Mouse (Mus musculus): ENCODE measurements around the gene Smco4. TPM values are rescaled to one million over a fixed set of nuclear protein-coding genes. Genes with fewer than 3 reads are reported as not detected.

Gene Smco4
- polyA plus RNA-seq, 1 experiment from 2014 or later: 1.4 TPM

DNA sequence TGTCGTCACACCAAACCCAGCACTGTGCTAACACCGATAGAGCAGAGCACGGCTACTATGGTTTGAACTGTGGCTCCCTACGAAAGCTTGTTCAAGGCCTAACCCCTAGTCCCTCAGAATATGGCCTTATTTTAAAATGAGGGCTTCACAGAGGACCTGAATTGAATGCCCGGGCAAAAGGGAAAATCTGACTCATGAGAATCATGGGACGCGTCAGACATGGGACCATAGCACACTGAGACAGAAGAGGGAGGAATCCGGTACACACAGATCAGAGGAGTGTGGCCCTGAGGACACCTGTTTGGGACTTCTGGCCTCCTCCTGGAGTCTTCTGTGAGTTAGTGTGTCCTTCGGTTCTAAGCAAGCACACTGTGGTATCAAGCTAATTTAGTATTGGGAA lies 85.7 kb downstream of the Smco4 start:
- ATAC-seq (ENCODE audit: low FRiP score, low TSS enrichment) (no peak), DNase-seq (ENCODE audit: low spot score) (peak; percentile 1)
- H3K27ac ChIP-seq (replicated peaks): no peak overlapping the region

DNA sequence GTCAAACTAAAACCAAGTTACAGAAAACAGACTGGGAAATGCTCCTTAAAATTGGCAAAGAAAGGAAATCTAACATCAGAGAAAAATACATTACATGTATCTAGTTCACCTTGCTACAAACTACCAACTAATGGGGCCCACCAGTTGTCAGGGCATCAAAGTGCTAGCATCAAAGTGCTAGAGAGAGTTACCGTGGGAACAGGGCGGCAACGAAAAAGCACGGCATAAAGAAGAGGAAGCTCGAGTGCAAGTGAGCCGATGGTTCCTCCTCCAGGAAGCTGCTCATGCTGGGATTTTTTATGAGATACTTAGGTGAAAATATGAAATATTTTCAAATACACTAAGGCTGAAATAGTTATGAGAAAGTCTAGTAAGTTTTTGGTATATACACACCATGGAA lies 86.9 kb downstream of the Smco4 start:
- H3K9ac ChIP-seq (ENCODE audit: low read length): no peak overlapping the region
- peak; percentile 2 for DNase-seq (ENCODE audit: low spot score)
- 66% methylated on average over 6 of the region's 6 CpGs for WGBS

More for the DNA sequence above, 85.7 kb downstream of the Smco4 start:
- Histone ChIP-seq H3K4me3 (ENCODE audit: low read depth, low read length) (no peak overlapping the region), H3K36me3 (ENCODE audit: control insufficient read depth, insufficient read depth, low read length) (no peaks in the 10 kb centered on the region), H3K27me3 (ENCODE audit: control insufficient read depth, insufficient read depth, low read length) (no peaks in the 10 kb centered on the region), H3K4me1 (replicated peaks; ENCODE audit: control insufficient read depth, insufficient read depth) (no peaks in the 10 kb centered on the region), H3K9me3 (ENCODE audit: control insufficient read depth, low read length) (no peaks in the 10 kb centered on the region), H3K4me2 (replicated peaks; ENCODE audit: low read depth) (no peak overlapping the region), H3K9ac (ENCODE audit: low read length) (no peak overlapping the region)
- WGBS: 86% methylated on average over 9 of the region's 9 CpGs
- no peak for TF ChIP-seq EP300 (optimal IDR thresholded peaks at IDR 0.05)
- TF ChIP-seq CTCF (IDR thresholded peaks at IDR 0.05; ENCODE audit: low read depth): no peak

DNA sequence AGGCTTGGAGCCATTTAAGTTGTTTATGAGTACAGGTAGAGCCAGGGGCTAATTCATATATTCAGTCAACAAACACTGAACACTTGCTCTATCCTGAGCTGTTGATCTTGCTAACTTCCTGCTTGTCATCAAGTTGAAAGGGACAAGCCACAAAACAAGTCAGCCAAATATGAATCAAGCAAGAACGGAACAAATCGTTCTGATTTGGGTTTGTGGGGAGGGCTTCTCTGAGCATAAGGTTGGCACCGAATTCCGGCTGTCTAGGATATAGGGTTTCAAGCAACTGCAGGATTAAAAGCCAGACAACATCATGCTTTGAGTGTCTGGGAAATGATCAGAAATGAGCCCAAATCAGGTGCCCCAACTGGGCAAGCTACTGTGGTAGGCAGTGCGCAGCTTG lies 88.8 kb downstream of the Smco4 start:
- ATAC-seq (ENCODE audit: low FRiP score, low TSS enrichment): no peak
- TF ChIP-seq EP300 (optimal IDR thresholded peaks at IDR 0.05): no peak
- TF ChIP-seq CTCF (IDR thresholded peaks at IDR 0.05; ENCODE audit: low read depth): no peak
- H3K4me2 ChIP-seq (replicated peaks; ENCODE audit: low read depth): no peak overlapping the region
- H3K36me3 ChIP-seq (ENCODE audit: control insufficient read depth, insufficient read depth, low read length): no peaks in the 10 kb centered on the region
- DNase-seq (ENCODE audit: low spot score): no peak
- H3K4me3 ChIP-seq (ENCODE audit: low read depth, low read length): no peak overlapping the region
- 87% methylated on average over 5 of the region's 5 CpGs for WGBS
- H3K9me3 ChIP-seq (ENCODE audit: control insufficient read depth, low read length): no peaks in the 10 kb centered on the region
- no peak overlapping the region for H3K9ac ChIP-seq (ENCODE audit: low read length)
- H3K27me3 ChIP-seq (ENCODE audit: control insufficient read depth, insufficient read depth, low read length): no peaks in the 10 kb centered on the region
- no peaks in the 10 kb centered on the region for H3K4me1 ChIP-seq (replicated peaks; ENCODE audit: control insufficient read depth, insufficient read depth)
- H3K27ac ChIP-seq (replicated peaks): no peak overlapping the region

More for the DNA sequence above, 86.9 kb downstream of the Smco4 start:
- TF ChIP-seq EP300 (optimal IDR thresholded peaks at IDR 0.05): no peak
- no peaks in the 10 kb centered on the region for H3K36me3 ChIP-seq (ENCODE audit: control insufficient read depth, insufficient read depth, low read length)
- no peak overlapping the region for H3K27ac ChIP-seq (replicated peaks)
- no peaks in the 10 kb centered on the region for H3K27me3 ChIP-seq (ENCODE audit: control insufficient read depth, insufficient read depth, low read length)
- H3K4me2 ChIP-seq (replicated peaks; ENCODE audit: low read depth): no peak overlapping the region
- H3K4me3 ChIP-seq (ENCODE audit: low read depth, low read length): no peak overlapping the region
- H3K9me3 ChIP-seq (ENCODE audit: control insufficient read depth, low read length): no peaks in the 10 kb centered on the region
- ATAC-seq (ENCODE audit: low FRiP score, low TSS enrichment): no peak
- no peaks in the 10 kb centered on the region for H3K4me1 ChIP-seq (replicated peaks; ENCODE audit: control insufficient read depth, insufficient read depth)

DNA sequence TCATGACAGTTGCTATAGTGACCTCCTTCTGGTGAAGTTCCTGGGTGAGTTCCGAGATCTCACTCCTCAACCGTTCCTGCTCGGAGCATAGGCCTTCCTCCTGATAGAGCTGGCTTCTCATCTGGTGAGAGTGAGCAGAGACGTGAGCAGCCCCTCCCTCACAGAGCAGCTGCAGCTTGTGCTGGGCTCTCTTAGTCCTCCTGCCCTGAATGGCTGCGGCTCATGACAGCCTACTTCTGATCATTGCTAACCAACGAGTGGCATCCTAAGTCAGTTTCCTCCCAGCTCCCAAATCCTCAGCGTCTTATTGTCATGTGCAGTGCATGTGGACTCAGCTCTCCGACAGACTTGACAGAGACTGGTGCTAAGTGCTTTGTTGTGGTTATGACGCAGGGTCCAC lies 91.0 kb downstream of the Smco4 start:
- no peak overlapping the region for H3K9ac ChIP-seq (ENCODE audit: low read length)
- H3K9me3 ChIP-seq (ENCODE audit: control insufficient read depth, low read length): no peaks in the 10 kb centered on the region
- no peak overlapping the region for H3K4me2 ChIP-seq (replicated peaks; ENCODE audit: low read depth)
- no peaks in the 10 kb centered on the region for H3K27me3 ChIP-seq (ENCODE audit: control insufficient read depth, insufficient read depth, low read length)
- DNase-seq (ENCODE audit: low spot score) (no peak), ATAC-seq (ENCODE audit: low FRiP score, low TSS enrichment) (no peak)
- H3K27ac ChIP-seq (replicated peaks): no peak overlapping the region
- no peaks in the 10 kb centered on the region for H3K36me3 ChIP-seq (ENCODE audit: control insufficient read depth, insufficient read depth, low read length)
- no peaks in the 10 kb centered on the region for H3K4me1 ChIP-seq (replicated peaks; ENCODE audit: control insufficient read depth, insufficient read depth)
- WGBS: 74% methylated on average over 9 of the region's 9 CpGs
- no peak overlapping the region for H3K4me3 ChIP-seq (ENCODE audit: low read depth, low read length)
- TF ChIP-seq CTCF (IDR thresholded peaks at IDR 0.05; ENCODE audit: low read depth): no peak
- TF ChIP-seq EP300 (optimal IDR thresholded peaks at IDR 0.05): no peak

DNA sequence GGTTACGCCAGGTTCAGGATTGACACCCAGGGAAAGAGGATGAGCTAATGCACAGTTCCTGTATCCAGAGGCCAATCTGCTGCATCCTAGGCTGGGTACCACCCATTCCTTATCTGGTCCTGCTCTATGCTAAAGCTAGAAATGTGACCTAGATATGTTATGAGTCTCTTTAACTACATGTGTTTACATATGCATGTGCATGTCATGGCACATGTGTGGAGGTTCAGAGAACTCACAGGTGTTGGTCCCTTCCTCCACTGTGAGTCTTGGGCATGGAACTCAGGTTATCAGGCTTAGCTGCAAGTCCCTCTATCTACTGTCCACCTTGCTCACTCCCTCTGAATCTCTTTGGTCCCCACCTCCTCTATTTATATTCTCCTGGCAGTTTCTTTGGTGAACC lies 92.7 kb downstream of the Smco4 start:
- Histone ChIP-seq H3K9me3 (ENCODE audit: control insufficient read depth, low read length) (no peaks in the 10 kb centered on the region), H3K27me3 (ENCODE audit: control insufficient read depth, insufficient read depth, low read length) (no peaks in the 10 kb centered on the region), H3K4me3 (ENCODE audit: low read depth, low read length) (no peak overlapping the region), H3K27ac (replicated peaks) (no peak overlapping the region), H3K9ac (ENCODE audit: low read length) (no peak overlapping the region), H3K36me3 (ENCODE audit: control insufficient read depth, insufficient read depth, low read length) (no peaks in the 10 kb centered on the region), H3K4me1 (replicated peaks; ENCODE audit: control insufficient read depth, insufficient read depth) (no peaks in the 10 kb centered on the region), H3K4me2 (replicated peaks; ENCODE audit: low read depth) (no peak overlapping the region)
- ATAC-seq (ENCODE audit: low FRiP score, low TSS enrichment) (no peak), DNase-seq (ENCODE audit: low spot score) (peak; percentile 4)
- TF ChIP-seq EP300 (optimal IDR thresholded peaks at IDR 0.05): no peak
- no peak for TF ChIP-seq CTCF (IDR thresholded peaks at IDR 0.05; ENCODE audit: low read depth)
- 89% methylated on average over 1 of the region's 1 CpGs for WGBS

DNA sequence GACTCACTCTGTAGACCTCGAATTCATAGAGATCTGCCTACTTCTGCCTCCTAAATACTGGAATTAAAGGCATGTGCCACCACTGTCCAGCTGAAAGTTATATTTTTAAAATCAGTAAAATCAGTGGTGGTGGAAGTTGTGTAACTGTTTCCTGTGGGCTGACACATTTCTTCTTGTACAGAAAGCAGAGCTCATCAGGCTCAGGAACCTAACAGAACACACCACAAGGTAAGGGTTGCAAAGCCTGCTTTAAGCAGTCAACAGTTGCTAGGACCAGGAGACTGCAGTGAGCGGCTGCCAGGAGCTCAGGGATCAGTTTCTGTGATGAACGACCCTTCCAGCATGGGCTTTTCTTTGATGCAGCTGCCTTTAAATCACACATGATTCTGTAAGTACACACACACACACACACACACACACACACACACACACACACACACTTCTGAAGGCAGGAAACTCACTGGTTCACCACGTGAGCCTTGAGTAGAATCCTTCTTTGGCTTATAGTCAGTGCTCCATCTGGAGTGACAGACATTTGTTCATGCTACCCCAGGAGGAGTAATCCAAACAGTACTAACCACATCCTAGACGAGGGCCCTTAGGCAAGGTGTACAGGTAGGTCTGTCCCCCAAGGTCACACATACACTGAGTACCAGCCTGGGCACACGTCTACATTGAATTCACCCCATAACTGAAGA lies 94.1 kb downstream of the Smco4 start:
- no peaks in the 10 kb centered on the region for H3K4me1 ChIP-seq (replicated peaks; ENCODE audit: control insufficient read depth, insufficient read depth)
- H3K4me3 ChIP-seq (ENCODE audit: low read depth, low read length): no peak overlapping the region
- DNase-seq (ENCODE audit: low spot score): peak; percentile 10
- TF ChIP-seq CTCF (IDR thresholded peaks at IDR 0.05; ENCODE audit: low read depth) (no peak), EP300 (optimal IDR thresholded peaks at IDR 0.05) (no peak)
- H3K36me3 ChIP-seq (ENCODE audit: control insufficient read depth, insufficient read depth, low read length): no peaks in the 10 kb centered on the region
- H3K9ac ChIP-seq (ENCODE audit: low read length): no peak overlapping the region
- 44% methylated on average over 6 of the region's 6 CpGs for WGBS
- no peak for ATAC-seq (ENCODE audit: low FRiP score, low TSS enrichment)
- H3K4me2 ChIP-seq (replicated peaks; ENCODE audit: low read depth): no peak overlapping the region
- no peak overlapping the region for H3K27ac ChIP-seq (replicated peaks)
- no peaks in the 10 kb centered on the region for H3K9me3 ChIP-seq (ENCODE audit: control insufficient read depth, low read length)
- no peaks in the 10 kb centered on the region for H3K27me3 ChIP-seq (ENCODE audit: control insufficient read depth, insufficient read depth, low read length)
